In the genomic region with DNA sequence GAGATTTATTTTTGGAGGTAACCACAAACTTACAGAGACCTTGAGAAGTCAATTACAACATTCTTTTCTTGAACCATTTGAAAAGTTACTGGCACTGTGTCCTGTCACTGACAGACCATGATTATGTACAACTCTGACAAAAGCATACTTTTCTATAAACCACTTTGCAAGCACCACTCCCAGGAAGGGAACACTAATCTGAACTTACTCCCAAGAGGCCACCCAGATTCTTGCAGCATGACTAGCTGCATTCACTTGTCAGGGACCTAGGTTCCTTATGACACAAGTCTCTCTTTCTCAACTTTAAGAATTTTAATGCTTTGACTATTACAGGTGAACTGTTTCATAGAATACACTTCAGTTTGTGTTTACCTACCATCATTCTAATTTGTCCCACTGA, we compare ENCODE assay signal across 28 mouse cellular contexts.
A peak's percentile ranks its signal among the peaks of the same experiment; 100 is the strongest.
DNase-seq lines count a peak whose midpoint lies in the region; ATAC-seq and TF ChIP-seq lines count a peak whose summit lies in the region.
"Had no signal": no experiment of that assay in that cellular context is flagged by ENCODE, and none has a peak within 500 bp of the region (broad histone marks: within the 10 kb centered on the region; RNA-seq: fewer than 3 reads in every experiment).

No protein-coding gene starts in this region.

- H3K36me3 ChIP-seq in lung, postnatal 0 days (ENCODE audit: insufficient read depth, low read length) = no peaks in the 10 kb centered on the region
- H3K36me3 ChIP-seq: embryonic facial prominence, embryonic 12.5 days; embryonic facial prominence, embryonic 15.5 days; forebrain, embryonic 10.5 days; forebrain, embryonic 12.5 days; G1E had no signal

- TF ChIP-seq EP300 in lung, postnatal 0 days (IDR thresholded peaks at IDR 0.05) = no peak

- no peak overlapping the region for H3K4me3 ChIP-seq in lung, postnatal 0 days (ENCODE audit: low read depth, low read length)
- H3K4me3 ChIP-seq: embryonic facial prominence, embryonic 12.5 days; embryonic facial prominence, embryonic 15.5 days; erythroblast, embryonic 14.5 days; forebrain, embryonic 10.5 days; forebrain, embryonic 12.5 days had no signal

- no peak overlapping the region for H3K27ac ChIP-seq in lung, postnatal 0 days (ENCODE audit: low read length)
- H3K27ac ChIP-seq: embryonic facial prominence, embryonic 12.5 days; embryonic facial prominence, embryonic 15.5 days; forebrain, embryonic 10.5 days; forebrain, embryonic 12.5 days had no signal

- no peak overlapping the region for H3K9ac ChIP-seq in lung, postnatal 0 days (replicated peaks; ENCODE audit: low read depth)
- H3K9ac ChIP-seq: embryonic facial prominence, embryonic 12.5 days; embryonic facial prominence, embryonic 15.5 days; forebrain, embryonic 12.5 days had no signal

- no peaks in the 10 kb centered on the region for H3K4me1 ChIP-seq in lung, postnatal 0 days (ENCODE audit: insufficient read depth, low read depth, low read length)
- H3K4me1 ChIP-seq: embryonic facial prominence, embryonic 12.5 days; embryonic facial prominence, embryonic 15.5 days; forebrain, embryonic 10.5 days; forebrain, embryonic 12.5 days had no signal

- TF ChIP-seq CTCF in lung, postnatal 0 days (IDR thresholded peaks at IDR 0.05) = no peak

- no peaks in the 10 kb centered on the region for H3K9me3 ChIP-seq in lung, postnatal 0 days (ENCODE audit: low read length)
- H3K9me3 ChIP-seq: embryonic facial prominence, embryonic 12.5 days; embryonic facial prominence, embryonic 15.5 days; forebrain, embryonic 10.5 days; forebrain, embryonic 12.5 days; G1E had no signal

- peak; percentile 70 for ATAC-seq in lung, postnatal 0 days
- ATAC-seq: activated CD4-positive, CD25-positive, alpha-beta regulatory T cell, adult 4 months; CD4-positive, CD25-positive, alpha-beta regulatory T cell, adult 4 months; forebrain, embryonic 14.5 days; forebrain, embryonic 16.5 days; Patski had no signal

- no peak overlapping the region for H3K4me2 ChIP-seq in lung, postnatal 0 days (replicated peaks; ENCODE audit: low read depth, low read length)
- H3K4me2 ChIP-seq: embryonic facial prominence, embryonic 12.5 days; embryonic facial prominence, embryonic 15.5 days; forebrain, embryonic 12.5 days had no signal

- H3K27me3 ChIP-seq in lung, postnatal 0 days (replicated peaks; ENCODE audit: insufficient read depth, low read length) = no peaks in the 10 kb centered on the region
- H3K27me3 ChIP-seq: CH12.LX; embryonic facial prominence, embryonic 12.5 days; embryonic facial prominence, embryonic 15.5 days; forebrain, embryonic 12.5 days; Patski had no signal

- DNase-seq in lung, postnatal 0 days (ENCODE audit: low spot score) = peak; percentile 50
- DNase-seq in lung, postnatal 10 days = no peak
- DNase-seq in 3T3-L1 (ENCODE audit: low read depth, low spot score) = peak; percentile 83
- peak; percentile 14 for DNase-seq in adipocyte (ENCODE audit: low spot score)
- DNase-seq in adrenal gland, postnatal 10 days = no peak
- DNase-seq in heart, postnatal 25 days (ENCODE audit: low spot score) = no peak
- DNase-seq: adrenal gland, adult 2 months; adrenal gland, postnatal 14 days; adrenal gland, postnatal 36 days; cerebellum, adult 11 months; cerebellum, adult 18-20 months; cerebellum, adult 8-10 months; cerebellum, adult 9-11 months; cerebellum, postnatal 14 days; cerebellum, postnatal 36 days; embryo, embryonic 11 days had no signal

- intact Hi-C loops in heart, postnatal 25 days (cut with DNase I) = no loop called here

Comparison
In these comparisons a context has a peak if more than half of its experiments do, and no peak if none do; other contexts are left out.
1. DNase-seq: peak in lung, postnatal 0 days (single experiment), 3T3-L1 (single experiment) and adipocyte (single experiment); none in lung, postnatal 10 days (single experiment), adrenal gland, postnatal 10 days (single experiment) and heart, postnatal 25 days (single experiment).